Mouse (Mus musculus): ENCODE data around the gene Heg1. TPM values are rescaled to one million over a fixed set of nuclear protein-coding genes. Genes with fewer than 3 reads are reported as not detected.

Gene Heg1
- polyA plus RNA-seq, 1 experiment from 2014 or later = 22.1 TPM

DNA sequence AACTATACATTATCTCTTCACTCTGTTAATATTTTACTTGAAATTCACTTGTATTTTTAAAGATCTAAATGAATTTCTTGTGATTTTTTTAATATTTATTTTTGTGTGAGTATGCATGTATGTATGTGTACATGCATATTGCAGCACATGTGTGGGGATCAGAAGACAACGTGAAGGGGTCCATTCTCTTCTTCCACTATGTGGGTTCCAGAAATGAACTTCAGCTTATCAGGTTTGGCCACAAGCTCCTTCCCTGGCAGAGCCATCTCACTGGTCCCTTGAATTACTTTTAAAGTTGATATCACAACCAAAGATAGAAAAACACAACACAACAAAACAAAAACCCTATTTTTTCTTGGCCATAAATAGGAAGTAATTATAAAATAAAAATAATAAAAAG, 100.4 kb downstream of the Heg1 start:
- 83% methylated on average over 1 of the region's 1 CpGs for WGBS
- H3K27ac ChIP-seq = no peak overlapping the region
- no peak overlapping the region for H3K4me2 ChIP-seq
- H3K4me3 ChIP-seq (replicated peaks) = no peak overlapping the region
- H3K36me3 ChIP-seq = no peaks in the 10 kb centered on the region
- H3K27me3 ChIP-seq (replicated peaks) = no peaks in the 10 kb centered on the region
- peaks cover 4% of the 10 kb centered on the region; the same call in 1 of the 2 replicates for H3K4me1 ChIP-seq
- no peak overlapping the region for H3K9ac ChIP-seq
- no peaks in the 10 kb centered on the region for H3K9me3 ChIP-seq
- no peak for ATAC-seq (ENCODE audit: insufficient read depth, low FRiP score, low read depth)

- Histone ChIP-seq H3K4me2 (no peak overlapping the region), H3K9me3 (no peaks in the 10 kb centered on the region), H3K36me3 (no peaks in the 10 kb centered on the region), H3K27me3 (replicated peaks) (no peaks in the 10 kb centered on the region), H3K4me1 (peaks cover 4% of the 10 kb centered on the region; the same call in 1 of the 2 replicates), H3K27ac (no peak overlapping the region), H3K9ac (no peak overlapping the region), H3K4me3 (replicated peaks) (no peak overlapping the region)
- WGBS = 58% methylated on average over 8 of the region's 8 CpGs
- ATAC-seq (ENCODE audit: insufficient read depth, low FRiP score, low read depth) = no peak
These were observed 101.0 kb downstream of the Heg1 start for GRCm38 (mm10) chr16:33785092-33785704.

DNA sequence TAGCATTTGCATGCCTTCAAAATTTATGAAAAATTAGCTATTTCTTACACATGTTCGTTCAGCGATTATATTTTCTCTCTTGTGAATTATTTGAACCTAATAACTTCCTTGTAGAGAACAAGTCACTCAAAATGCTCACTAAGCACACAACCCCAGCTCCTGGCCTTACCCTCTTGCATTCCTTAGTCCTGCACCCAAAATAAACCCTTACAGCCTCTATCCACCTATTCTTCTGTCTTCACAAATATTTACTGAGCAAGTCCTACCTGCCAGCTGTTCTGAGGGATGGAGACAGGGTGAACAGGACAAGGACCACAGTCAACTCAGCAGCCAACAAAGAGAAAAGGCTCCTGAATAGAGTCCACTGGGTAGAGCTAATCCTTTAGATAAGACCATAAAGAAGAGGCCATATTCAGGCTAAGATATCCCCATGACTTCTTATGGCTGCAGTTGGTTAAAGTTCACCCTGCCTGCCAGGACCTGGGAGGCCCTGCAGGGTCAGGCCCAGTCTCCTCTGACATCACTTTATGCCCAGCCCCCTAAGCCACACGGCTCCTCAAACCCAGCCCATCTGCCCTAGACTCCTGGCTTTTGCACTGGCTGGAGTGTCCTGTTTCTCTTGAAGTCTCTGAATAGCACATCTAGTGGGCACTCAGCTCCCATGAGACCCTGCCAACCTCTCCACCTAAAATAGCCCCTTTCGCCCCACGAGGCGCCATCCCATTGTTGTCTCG, 102.7 kb downstream of the Heg1 start:
- Histone ChIP-seq H3K27me3 (replicated peaks) (no peaks in the 10 kb centered on the region), H3K4me2 (no peak overlapping the region), H3K9ac (no peak overlapping the region), H3K4me3 (replicated peaks) (no peak overlapping the region), H3K4me1 (peaks cover 4% of the 10 kb centered on the region; the same call in 1 of the 2 replicates), H3K9me3 (no peaks in the 10 kb centered on the region), H3K27ac (peak overlapping the region; percentile 36), H3K36me3 (no peaks in the 10 kb centered on the region)
- ATAC-seq (ENCODE audit: insufficient read depth, low FRiP score, low read depth) = peak; percentile 80
- WGBS = 64% methylated on average over 7 of the region's 7 CpGs

DNA sequence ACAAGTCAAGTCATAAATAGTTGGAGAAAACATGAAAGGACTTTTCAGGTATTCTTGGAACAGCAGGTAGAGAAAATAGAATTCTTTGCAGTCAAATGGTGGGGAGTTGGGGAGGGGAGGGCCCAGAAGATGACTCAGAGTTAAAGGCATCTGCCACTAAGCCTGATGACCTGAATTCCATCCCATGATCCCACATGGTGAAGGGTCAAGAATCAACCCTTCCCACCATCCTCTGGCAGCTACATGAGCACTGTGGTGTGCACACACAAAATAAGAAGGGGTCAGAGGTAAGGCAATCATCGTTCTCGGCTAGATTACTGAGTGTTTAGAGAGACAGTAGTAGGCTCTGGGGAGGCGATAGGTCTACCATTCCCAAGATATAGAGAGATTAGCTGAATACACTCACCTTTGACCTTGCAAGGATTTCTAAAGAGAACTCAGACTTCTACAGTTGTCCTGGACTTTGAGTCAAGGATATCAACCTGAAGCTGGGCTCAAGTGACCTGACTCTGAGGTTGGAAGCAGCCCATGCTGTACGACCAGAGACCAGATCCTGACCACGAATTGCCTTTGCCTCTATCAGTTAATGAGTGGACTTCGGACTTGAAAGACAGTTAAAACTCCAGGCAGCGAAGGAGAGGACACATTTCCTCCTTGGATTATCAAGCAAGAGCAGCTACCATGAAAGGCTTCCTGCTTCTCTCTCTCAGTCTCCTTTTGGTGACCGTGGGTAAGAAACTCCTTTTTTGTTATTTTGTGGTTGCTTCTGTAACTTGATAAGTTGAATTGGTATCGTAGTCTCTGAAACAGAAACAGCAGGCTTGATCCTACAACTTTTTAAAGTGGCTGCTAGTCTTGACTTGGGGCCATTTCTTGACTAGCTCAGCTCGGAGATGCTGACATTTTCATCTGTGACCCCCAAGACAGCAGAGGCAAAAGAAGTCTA, 109.9 kb downstream of the Heg1 start, which contains the start of gene Muc13:
Gene Muc13, plus strand, starts transcription at position 192 of the 946 bp plus-strand sequence.
- no peaks in the 10 kb centered on the region for H3K36me3 ChIP-seq
- H3K27ac ChIP-seq = no peak within 1 kb of the TSS
- H3K4me3 ChIP-seq (replicated peaks) = no peak within 1 kb of the TSS
- no peak within 1 kb of the TSS for H3K9ac ChIP-seq
- H3K4me1 ChIP-seq = no peaks in the 10 kb centered on the region
- no peak within 1 kb of the TSS for H3K4me2 ChIP-seq
- WGBS = 74% methylated on average over 10 of the region's 10 CpGs
- 0 out of 2 replicates have a peak, but pooled peaks have one; percentile 22 for ATAC-seq (ENCODE audit: insufficient read depth, low FRiP score, low read depth)
- H3K27me3 ChIP-seq (replicated peaks) = no peaks in the 10 kb centered on the region
- H3K9me3 ChIP-seq = no peaks in the 10 kb centered on the region

DNA sequence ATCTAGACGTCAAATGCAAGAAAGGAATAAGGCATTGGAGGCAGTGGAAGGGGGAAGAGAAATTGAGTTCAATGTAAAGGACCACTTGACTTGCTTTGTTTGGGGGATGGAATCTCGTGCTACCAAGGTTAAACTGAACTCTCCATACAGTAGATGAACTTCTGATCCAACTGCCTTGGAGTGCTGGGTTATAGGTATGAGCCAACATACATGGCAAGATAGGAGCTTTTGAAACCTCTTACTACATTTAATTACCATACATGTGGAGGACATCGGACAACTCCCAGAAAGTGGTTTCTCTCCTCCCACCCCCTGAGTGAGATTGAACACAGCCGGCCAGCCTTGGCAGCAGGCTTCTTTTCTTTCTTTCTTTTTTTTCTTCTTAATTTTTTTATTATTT, 110.9 kb downstream of the Heg1 start:
- no peak overlapping the region for H3K27ac ChIP-seq
- WGBS = 67% methylated on average over 4 of the region's 4 CpGs
- no peaks in the 10 kb centered on the region for H3K27me3 ChIP-seq (replicated peaks)
- H3K4me1 ChIP-seq = no peaks in the 10 kb centered on the region
- H3K9me3 ChIP-seq = no peaks in the 10 kb centered on the region
- ATAC-seq (ENCODE audit: insufficient read depth, low FRiP score, low read depth) = no peak
- H3K4me3 ChIP-seq (replicated peaks) = no peak overlapping the region; the same call in 1 of the 2 replicates
- no peak overlapping the region for H3K9ac ChIP-seq
- no peaks in the 10 kb centered on the region for H3K36me3 ChIP-seq
- no peak overlapping the region for H3K4me2 ChIP-seq

DNA sequence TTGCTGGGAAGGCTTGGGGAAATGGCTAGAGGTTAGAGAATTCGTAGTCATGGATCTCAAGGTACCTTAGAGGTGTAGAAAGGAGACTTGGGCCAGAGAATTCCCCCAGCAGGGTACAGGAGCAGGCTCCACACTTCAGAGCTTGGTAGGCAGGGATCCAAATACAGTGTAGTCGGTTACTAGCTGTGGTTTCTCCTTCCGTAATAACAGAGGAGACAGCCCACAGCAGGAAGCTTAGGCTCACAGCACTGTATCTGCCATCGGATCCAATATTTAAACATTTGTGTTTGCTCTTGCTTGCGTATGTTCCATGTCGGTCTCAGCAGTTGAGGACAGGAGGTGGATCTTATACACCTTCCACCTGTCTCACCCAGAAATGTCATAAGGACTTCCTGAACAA, 111.7 kb downstream of the Heg1 start:
- no peak overlapping the region for H3K4me2 ChIP-seq
- H3K27me3 ChIP-seq (replicated peaks) = no peaks in the 10 kb centered on the region
- H3K4me1 ChIP-seq = no peaks in the 10 kb centered on the region
- H3K4me3 ChIP-seq (replicated peaks) = no peak overlapping the region
- no peak overlapping the region for H3K27ac ChIP-seq
- 58% methylated on average over 6 of the region's 6 CpGs for WGBS
- no peak for ATAC-seq (ENCODE audit: insufficient read depth, low FRiP score, low read depth)
- H3K36me3 ChIP-seq = no peaks in the 10 kb centered on the region
- H3K9me3 ChIP-seq = no peaks in the 10 kb centered on the region
- H3K9ac ChIP-seq = no peak overlapping the region

DNA sequence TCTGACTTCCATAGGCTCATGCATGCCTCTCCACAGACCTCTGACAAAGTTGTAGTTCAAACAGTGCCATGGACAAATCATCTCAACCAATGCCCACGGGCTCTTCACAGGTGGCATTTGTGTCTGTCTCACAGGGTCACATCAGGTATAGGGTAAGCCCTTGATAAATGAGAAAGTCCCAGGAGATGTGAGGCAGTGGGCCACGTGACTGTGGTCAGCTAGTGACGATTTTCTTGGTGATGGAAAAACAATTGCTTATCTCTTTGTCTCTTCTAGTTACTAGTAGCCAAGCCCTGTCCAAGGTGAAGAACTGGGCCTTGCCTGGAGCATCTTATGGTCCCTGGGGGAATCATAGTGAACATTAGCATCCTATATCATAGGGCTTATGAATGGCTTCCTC, 112.6 kb downstream of the Heg1 start:
- Histone ChIP-seq H3K4me3 (replicated peaks) (no peak overlapping the region), H3K9ac (no peak overlapping the region), H3K27ac (no peak overlapping the region), H3K27me3 (replicated peaks) (no peaks in the 10 kb centered on the region), H3K4me2 (no peak overlapping the region), H3K9me3 (no peaks in the 10 kb centered on the region), H3K36me3 (no peaks in the 10 kb centered on the region), H3K4me1 (no peaks in the 10 kb centered on the region)
- 78% methylated on average over 3 of the region's 3 CpGs for WGBS
- no peak for ATAC-seq (ENCODE audit: insufficient read depth, low FRiP score, low read depth)

- Histone ChIP-seq H3K9me3 (no peaks in the 10 kb centered on the region), H3K4me2 (no peak overlapping the region), H3K4me3 (replicated peaks) (no peak overlapping the region), H3K27ac (no peak overlapping the region), H3K9ac (no peak overlapping the region), H3K4me1 (no peaks in the 10 kb centered on the region), H3K36me3 (no peaks in the 10 kb centered on the region), H3K27me3 (replicated peaks) (no peaks in the 10 kb centered on the region)
- no peak for ATAC-seq (ENCODE audit: insufficient read depth, low FRiP score, low read depth)
- 44% methylated on average over 5 of the region's 5 CpGs for WGBS
These were observed 113.7 kb downstream of the Heg1 start for GRCm38 (mm10) chr16:33797860-33798259.

GRCm38 (mm10) chr16:33810002-33810401, 125.8 kb downstream of the Heg1 start:
- Histone ChIP-seq H3K27ac (no peak overlapping the region), H3K9me3 (no peaks in the 10 kb centered on the region), H3K9ac (no peak overlapping the region), H3K4me2 (no peak overlapping the region), H3K4me3 (replicated peaks) (no peak overlapping the region), H3K36me3 (no peaks in the 10 kb centered on the region), H3K4me1 (no peaks in the 10 kb centered on the region), H3K27me3 (replicated peaks) (no peaks in the 10 kb centered on the region)
- 79% methylated on average over 3 of the region's 3 CpGs for WGBS
- ATAC-seq (ENCODE audit: insufficient read depth, low FRiP score, low read depth) = no peak

DNA sequence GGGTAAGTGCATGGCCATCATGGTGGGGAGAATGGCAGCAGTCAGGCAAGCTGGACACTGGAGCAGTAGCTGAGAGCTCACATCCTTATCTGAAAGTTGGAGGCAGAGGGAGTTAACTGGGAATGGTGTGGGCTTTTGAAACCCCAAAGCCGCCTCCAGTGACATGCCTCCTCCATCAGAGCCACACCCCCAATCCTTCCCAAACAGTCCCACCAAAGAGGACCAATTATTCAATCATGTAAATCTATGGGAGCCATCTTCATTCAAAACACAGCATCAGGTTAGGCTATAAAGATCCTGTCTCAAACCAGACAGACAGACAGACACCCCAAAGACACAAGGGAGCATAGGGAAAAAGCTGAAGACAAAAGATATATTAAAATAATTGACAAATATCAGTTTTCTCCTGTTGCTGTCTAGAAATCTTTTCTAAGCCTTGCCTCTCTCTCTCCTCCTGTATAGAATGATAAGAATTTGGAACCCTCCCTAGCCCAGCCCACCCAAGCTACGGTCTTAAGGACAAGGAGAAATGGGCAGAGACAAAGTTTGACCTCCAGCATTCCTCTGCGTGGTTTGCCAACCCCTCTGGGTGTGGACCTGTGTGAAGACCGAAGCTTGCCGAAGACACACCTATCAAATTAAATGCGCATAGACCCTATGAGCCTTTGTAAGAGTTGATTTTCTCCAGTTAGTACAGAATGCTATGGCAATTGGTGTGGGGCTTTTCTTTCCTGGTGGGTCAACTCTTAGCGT, 134.4 kb downstream of the Heg1 start:
- Histone ChIP-seq H3K4me1 (no peaks in the 10 kb centered on the region; the same call in 1 of the 2 replicates), H3K9me3 (no peaks in the 10 kb centered on the region), H3K36me3 (no peaks in the 10 kb centered on the region), H3K4me3 (replicated peaks) (no peak overlapping the region), H3K27ac (no peak overlapping the region), H3K4me2 (no peak overlapping the region), H3K27me3 (replicated peaks) (no peaks in the 10 kb centered on the region), H3K9ac (no peak overlapping the region)
- ATAC-seq (ENCODE audit: insufficient read depth, low FRiP score, low read depth) = no peak
- WGBS = 79% methylated on average over 7 of the region's 7 CpGs

Data from stomach, embryonic 15.5 days (tissue).